Mouse (Mus musculus): ENCODE results near the gene Myh2. TPM values are rescaled to one million over a fixed set of nuclear protein-coding genes. Genes with fewer than 3 reads are reported as not detected.

Myh2 gene
- polyA plus RNA-seq, 1 experiment from 2014 or later = not detected

GRCm38 (mm10) chr11:67241051-67241450 is 70.2 kb downstream of the Myh2 start:
- WGBS (ENCODE audit: insufficient replicate concordance) = 80% methylated on average over 6 of the region's 6 CpGs
- ATAC-seq (ENCODE audit: low read depth) = no peak
- Histone ChIP-seq H3K27me3 (ENCODE audit: control insufficient read depth, insufficient read depth, low read depth, low read length) (no peaks in the 10 kb centered on the region), H3K9me3 (replicated peaks; ENCODE audit: control insufficient read depth, low read length) (no peaks in the 10 kb centered on the region), H3K4me1 (ENCODE audit: control insufficient read depth, low read depth, low read length) (no peaks in the 10 kb centered on the region), H3K9ac (ENCODE audit: low read depth, low read length) (no peak overlapping the region), H3K4me2 (ENCODE audit: low read depth, low read length) (no peak overlapping the region), H3K4me3 (ENCODE audit: low read depth, low read length) (no peak overlapping the region), H3K27ac (ENCODE audit: low read length) (no peak overlapping the region), H3K36me3 (ENCODE audit: control insufficient read depth, insufficient read depth) (no peaks in the 10 kb centered on the region)

Other genes with a start within 250 kb of the Myh2 start
- not detected in 2 replicates for gene Tmem238l, start 214.4 kb upstream of the Myh2 start, polyA plus RNA-seq (2015; fragmentation: Nextera tagmentation; extraction: Ambion mirVana)
- gene Tmem220, start 145.9 kb upstream of the Myh2 start, polyA plus RNA-seq (2015; fragmentation: Nextera tagmentation; extraction: Ambion mirVana) = 2.6 and 3.3 TPM in 2 replicates
- 9.4 and 10.2 TPM in 2 replicates for gene Adprm, start 118.4 kb upstream of the Myh2 start, polyA plus RNA-seq (2015; fragmentation: Nextera tagmentation; extraction: Ambion mirVana)
- 5.0 and 5.5 TPM in 2 replicates for gene Sco1, start 118.4 kb upstream of the Myh2 start, polyA plus RNA-seq (2015; fragmentation: Nextera tagmentation; extraction: Ambion mirVana)
- gene Myh3, start 92.7 kb upstream of the Myh2 start, polyA plus RNA-seq (2015; fragmentation: Nextera tagmentation; extraction: Ambion mirVana) = 3.6 and 7.0 TPM in 2 replicates
- 0.05 and 0.14 TPM in 2 replicates for gene Myh1, start 29.0 kb downstream of the Myh2 start, polyA plus RNA-seq (2015; fragmentation: Nextera tagmentation; extraction: Ambion mirVana)
- gene Myh4, start 67.0 kb downstream of the Myh2 start, polyA plus RNA-seq (2015; fragmentation: Nextera tagmentation; extraction: Ambion mirVana) = 0.07 and 0.20 TPM in 2 replicates
- 8.0 and 20.5 TPM in 2 replicates for gene Myh8, start 106.1 kb downstream of the Myh2 start, polyA plus RNA-seq (2015; fragmentation: Nextera tagmentation; extraction: Ambion mirVana)
- not detected in 2 replicates for gene Myh13, start 150.6 kb downstream of the Myh2 start, polyA plus RNA-seq (2015; fragmentation: Nextera tagmentation; extraction: Ambion mirVana)

All from liver, embryonic 16.5 days (tissue).